Mouse (Mus musculus): ENCODE data around the gene Vsig10l.

Vsig10l gene

DNA sequence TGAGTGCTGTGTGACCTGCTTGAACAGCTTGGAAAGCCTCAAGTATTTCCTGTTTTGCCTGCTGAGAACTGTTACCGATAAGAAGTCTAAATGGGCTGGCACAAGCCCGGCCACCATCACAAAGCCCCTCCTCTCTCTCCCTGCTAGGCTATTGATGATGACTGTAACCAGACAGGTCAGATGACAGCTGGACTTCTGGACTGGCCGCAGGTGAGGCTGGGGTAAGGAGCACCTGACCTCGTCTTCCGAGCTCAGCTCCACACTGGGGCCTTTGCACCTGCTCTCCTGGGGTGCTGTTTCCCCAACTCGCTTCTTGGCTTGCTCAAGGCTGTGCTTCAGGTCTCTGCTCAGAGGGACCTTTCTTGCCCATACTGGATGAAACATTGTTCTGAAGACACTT is 8.6 kb upstream of the Vsig10l start:
- no peak for DNase-seq (ENCODE audit: low spot score)

DNA sequence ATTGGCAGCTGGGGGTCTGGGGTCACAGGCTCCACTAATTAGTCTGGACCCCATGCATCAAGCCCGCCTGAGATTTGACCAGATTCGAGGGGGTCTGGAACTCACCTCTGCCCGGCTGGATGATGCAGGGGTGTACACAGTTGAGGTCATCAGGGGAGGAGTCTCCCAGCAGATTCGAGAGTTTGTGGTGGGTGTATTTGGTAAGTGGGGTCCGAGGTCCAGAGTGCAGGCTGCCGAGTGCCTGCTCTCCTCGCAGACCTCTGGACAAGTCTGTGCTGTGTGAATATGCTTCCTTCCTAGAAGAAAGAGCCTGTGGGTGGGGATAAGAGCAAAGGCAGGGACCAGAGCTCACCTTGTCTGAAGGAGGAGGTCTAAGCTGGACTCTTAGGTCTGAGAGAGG is 1.0 kb downstream of the Vsig10l start:
- no peak for DNase-seq (ENCODE audit: low spot score)

DNA sequence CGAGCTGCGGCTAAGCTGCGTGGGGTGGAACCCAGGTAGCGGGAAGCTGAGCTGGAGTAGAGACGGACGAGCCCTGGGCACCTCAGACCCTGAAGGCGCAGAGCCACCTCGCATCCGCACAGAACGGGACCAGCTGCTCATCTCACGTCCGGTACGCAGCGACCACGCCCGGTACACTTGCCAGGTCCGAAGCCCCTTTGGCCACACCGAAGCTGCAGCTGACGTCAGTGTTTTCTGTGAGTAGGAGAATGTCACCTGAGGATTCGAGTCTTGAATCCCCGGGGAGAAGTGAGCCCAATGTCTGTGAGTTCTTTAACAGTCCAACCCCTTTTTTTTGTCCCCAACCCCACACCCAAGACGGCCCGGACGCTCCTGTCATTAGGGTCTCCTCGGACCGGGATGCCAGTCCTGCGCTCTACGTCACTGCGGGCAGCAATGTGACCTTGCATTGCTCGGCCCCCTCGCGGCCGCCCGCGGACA is 2.0 kb downstream of the Vsig10l start:
- DNase-seq (ENCODE audit: low spot score): no peak

DNA sequence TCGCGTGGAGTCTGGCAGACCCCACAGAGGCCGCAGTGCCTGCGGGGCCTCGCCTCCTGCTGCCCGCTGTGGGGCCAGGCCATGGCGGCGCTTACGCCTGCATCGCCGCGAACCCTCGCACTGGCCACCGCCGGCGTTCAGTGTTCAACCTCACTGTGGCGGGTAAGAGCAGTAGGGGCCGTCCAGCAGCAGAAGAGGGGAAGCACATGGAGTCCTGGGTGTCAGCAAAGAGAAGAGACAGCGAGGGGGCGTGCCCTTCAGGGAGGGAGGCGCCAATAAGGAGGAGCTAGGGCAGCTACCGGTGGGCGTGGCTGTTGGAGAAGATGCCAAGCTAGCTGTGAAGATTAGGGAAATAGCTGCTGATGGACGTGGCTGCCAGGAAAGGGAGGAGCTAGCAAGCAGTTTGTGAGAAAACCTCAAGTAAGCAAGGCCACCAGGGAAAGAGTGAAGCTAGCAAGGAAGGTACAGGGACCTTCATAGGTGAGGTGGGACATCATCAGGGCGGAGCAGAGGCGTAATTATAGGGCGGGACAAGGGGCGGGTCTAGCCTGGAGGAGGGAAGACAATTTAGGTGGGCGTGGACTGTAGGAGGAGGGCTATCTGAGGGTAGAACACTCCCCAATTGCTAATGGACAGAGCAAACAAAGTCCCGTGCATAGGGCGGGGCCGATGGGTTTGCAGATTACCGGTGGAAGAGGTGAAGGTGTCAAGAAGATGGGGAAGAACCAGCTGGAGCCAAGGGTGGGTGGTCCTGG is 2.6 kb downstream of the Vsig10l start:
- peak; percentile 70 for DNase-seq (ENCODE audit: low spot score)

DNA sequence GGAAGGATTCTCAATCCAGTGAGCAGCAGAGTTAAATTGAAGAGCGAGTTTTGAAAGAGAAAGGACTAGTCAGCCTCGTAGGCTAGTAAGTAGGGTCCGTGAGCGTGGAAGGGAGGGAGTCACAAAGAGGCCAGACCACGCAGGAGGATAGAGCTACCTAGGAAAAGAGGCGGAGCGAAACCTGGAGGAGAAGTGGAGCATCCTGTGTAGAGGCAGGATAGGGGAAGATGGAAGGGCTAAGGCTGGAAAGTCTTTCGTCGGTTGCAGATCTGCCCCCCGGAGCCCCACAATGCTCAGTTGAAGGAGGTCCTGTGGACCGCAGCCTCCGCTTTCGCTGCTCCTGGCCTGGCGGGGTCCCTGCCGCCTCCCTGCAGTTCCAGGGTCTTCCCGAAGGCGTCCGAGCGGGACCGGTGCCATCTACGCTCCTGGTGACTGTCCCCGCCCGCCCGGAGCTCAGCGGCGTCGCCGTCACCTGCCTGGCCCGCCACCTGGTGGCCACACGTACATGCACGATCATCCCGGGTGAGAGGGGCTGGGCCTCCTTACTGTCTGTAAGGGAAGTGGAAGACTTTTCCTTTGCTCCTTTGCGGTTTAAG is 3.2 kb downstream of the Vsig10l start:
- no peak for DNase-seq (ENCODE audit: low spot score)

DNA sequence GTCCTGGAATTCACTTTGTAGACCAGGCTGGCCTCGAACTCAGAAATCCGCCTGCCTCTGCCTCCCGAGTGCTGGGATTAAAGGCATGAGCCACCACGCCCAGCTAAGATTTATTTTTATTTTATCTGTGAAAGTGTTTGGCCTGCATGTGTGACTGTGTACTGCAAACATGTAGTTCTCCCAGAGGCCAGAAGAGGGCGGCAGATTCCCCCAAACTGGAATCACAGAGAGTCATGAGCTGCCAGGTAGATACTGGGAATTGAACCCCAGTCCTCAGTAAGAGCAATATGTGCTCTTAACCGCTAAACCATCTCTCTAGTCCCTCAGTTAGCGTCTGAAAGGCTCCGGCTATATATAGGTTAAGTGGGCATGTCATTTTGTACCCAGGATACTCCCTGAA is 7.4 kb downstream of the Vsig10l start:
- no peak for DNase-seq (ENCODE audit: low spot score)

DNA sequence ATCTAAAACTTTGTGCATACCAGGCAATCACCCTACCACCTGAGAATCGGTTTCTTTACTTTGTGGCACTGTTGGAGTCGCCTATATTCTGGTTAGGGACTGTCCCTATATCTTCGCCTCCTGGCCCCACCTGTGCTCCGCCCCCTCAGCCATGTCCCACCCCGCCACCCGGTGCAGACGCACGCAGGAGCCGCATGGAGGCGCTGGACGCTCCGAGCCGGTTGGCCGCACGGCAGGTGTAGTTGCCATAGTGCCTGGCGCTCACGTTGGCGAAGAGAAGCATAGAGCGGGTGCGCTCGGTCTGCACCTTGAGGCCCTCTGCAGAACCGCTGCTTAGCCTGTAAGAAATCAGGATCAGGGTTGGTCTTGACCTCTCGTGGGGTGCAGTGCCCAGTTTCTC is 12.8 kb downstream of the Vsig10l start:
- no peak for DNase-seq (ENCODE audit: low spot score)

DNA sequence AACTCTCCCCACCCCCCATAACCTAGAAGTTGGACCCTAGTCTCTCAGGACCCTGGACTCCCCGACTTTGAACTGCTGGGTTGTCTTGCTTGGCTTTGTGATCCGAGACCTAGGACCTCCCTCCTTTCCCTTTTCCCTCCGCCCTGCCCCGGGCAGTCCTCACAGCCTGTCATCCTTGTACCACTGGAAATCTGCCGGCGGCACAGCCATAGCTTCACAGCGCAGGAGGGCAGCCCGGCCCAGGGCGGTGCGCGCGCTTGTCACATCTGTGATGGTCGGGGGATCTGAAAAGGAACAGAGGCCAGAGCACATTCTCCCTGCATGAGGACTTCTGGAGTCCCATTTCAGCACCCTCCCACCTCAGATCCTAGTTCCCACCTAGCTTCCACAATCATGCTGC is 13.4 kb downstream of the Vsig10l start:
- DNase-seq (ENCODE audit: low spot score): no peak

DNA sequence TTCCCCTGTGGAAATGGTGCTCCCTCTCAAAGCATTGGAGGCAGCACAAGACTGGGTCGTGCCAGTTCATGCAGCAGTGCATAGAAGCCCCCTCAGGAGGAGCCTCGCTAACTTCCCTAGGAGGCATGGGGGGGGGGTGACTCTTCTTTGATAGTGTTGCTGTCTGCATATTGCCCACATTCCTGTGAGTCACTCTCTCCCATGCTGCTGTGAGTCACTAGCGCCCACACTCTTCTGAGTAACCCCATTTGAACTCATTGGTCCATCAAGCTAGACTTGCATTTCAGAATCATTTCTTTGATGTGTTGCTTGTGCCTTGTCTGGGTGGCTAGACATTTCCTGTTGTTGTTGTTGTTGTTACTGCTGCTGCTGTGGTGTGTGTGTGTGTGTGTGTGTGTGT is 18.2 kb downstream of the Vsig10l start:
- DNase-seq (ENCODE audit: low spot score): no peak

DNA sequence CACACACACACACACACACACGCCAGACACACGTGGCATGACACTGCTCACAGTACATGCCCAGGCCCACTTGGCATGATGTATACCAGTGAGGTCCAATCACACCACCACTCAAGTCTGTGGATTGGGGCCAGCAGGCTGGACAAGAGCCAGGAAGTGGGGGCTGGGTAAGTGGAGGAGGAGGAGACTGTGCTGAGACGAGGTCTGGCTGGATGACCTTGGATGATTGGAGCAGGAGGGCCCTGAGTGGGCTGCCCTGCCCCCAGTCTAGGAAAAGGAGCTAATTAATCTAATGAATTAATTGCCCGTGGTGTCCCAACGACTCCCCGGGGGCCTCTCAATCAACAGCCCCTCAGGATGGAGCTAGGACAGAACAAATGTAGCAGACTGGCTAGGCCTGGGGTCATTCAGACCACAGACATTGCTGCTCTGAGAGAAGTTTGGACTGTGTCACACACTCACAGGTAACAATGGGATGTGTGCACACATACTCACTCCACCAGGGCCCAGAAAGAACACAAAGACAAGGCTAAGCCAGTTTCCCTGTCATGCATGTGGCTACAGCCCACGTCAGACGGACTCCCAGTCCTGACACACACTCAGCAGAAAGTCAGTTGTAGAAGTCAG is 19.3 kb downstream of the Vsig10l start:
- DNase-seq (ENCODE audit: low spot score): no peak

DNA sequence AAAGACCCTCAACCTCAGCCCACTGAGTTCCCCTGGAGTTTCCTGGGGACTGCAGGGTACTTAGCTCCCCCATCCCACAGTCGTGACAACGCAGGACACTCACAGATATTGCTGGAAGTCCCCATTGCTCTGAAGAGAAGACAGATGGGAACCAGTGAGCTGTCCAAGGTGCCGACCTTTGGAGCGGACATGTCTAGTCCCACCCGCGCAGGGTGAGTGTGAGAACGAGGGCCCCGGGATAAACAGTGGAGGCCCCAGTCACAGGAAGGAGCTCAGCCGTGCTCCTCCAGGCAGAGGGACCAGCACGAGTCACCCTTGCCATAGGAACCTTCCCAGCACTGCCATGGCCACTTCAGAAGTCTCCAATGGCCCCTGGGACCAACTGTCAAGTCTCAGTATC is 20.3 kb downstream of the Vsig10l start:
- no peak for DNase-seq (ENCODE audit: low spot score)

DNA sequence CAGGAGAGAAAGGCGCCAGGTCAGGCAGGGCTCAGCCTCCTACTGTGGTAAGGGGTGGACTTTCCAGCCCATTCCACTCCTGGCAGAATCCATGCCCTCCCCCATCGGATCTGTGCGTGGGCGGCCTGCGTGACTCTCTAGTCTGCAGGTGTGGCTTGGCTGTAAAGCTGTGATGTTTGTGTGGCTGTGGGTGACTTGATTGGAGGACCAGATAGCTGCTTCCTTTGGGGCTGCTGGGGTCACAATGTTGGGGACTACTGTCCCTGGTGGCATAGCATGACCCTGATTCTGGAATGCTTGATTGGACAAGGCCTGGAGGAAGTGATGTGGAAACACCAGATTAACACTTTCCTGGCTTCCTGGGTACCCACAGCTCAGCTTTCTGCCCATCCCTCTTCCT is 25.7 kb downstream of the Vsig10l start:
- DNase-seq (ENCODE audit: low spot score): no peak

DNA sequence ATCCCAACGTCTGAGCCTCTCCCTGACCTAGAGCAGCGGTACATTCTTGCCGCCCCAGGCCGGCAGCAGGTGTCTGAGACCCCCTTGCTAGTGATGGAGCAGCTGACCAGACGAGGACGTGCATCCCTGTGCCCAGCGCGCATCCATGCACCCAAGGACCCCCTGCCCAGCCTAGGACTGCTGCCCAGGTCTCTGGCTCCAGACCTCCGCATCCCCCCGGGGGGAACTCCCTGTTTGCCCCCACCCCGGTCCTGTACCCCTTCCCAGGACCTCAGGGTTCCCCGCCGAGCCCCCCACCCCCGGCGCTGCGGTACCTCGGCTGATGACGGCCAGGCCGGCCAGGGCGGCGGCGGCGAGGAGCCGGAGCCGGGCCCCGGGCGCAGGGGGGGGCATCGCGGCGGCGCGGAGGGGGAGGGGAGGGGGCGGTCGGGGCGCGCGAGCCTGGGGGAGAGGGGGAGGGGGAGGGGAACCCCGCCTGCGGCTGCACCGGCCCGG is 26.7 kb downstream of the Vsig10l start, which contains the start of gene Iglon5:
Gene Iglon5 (minus strand): TSS at position 445 of the 495 bp plus-strand sequence.
- no peak for DNase-seq (ENCODE audit: low spot score)

DNA sequence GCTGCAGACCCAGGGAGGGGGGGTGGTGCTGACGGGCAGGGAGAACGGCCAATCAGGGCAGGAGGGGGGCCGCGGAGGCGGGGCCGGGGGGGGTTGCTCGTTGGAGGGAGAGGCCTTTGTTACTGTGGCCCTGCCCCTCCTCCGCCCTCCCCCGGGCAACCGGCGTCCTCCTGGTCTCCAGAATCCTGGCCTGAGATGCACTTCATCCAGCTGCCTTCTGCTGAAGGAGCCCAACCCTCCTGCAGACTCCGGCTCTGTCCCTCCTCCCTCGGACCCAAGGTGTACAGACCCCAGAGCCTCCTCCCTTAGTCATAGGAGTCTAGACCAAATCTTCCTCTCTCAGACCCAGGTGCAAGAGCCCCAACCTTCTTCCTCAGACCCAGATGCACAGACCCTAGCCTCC is 27.2 kb downstream of the Vsig10l start:
- DNase-seq (ENCODE audit: low spot score): no peak

DNA sequence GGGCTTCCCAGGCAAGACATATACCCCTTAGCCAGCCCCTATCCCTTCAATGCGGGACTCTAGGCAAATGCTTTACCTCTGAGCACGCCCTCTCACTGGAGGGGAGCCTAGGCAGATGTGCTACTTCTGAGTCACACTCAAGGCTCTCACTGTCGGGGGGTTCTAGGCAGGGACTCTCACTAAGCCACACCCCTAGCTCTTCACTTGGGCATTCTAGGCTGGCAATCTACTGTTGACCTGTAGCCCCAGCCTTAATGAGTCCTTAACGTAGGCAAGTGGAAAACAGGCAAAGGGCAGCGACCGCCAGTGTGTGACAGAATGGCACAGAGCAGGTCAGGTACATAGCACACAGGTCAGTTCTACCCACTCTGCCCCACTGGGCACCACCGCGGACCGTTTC is 27.9 kb downstream of the Vsig10l start:
- DNase-seq (ENCODE audit: low spot score): no peak

DNA sequence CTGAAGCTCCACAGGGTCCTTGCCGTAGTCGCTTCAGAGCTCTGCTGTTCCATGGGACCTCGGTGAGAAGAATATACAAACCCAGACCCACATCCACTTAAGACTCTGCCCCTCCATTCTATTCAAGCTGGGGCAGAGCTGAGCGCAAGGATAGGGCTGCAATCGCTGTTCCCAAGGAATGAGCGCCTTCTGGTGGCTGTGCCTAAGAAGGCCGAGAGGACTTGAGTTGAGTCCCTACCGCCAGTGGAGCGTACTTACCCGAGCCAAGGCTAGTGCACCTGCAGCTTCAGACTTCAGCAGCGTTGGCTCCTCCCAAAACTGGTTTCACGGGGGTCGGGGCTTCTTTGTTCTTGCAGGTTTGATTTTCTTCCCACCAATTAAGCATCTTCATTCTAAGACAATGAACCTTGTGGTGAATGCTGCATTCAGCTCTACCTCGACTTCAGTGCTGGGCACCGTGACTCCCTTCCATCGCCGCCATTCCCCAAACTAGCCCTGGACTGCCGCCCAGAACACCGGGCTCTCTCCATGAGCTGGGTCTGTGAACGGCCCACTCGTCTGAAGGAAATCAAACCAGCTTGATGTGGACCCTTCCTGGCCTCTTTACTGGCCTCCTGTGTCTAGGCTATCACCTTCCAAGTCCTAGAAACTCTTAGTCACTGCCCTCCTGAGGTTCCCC is 32.5 kb downstream of the Vsig10l start:
- no peak for DNase-seq (ENCODE audit: low spot score)

DNA sequence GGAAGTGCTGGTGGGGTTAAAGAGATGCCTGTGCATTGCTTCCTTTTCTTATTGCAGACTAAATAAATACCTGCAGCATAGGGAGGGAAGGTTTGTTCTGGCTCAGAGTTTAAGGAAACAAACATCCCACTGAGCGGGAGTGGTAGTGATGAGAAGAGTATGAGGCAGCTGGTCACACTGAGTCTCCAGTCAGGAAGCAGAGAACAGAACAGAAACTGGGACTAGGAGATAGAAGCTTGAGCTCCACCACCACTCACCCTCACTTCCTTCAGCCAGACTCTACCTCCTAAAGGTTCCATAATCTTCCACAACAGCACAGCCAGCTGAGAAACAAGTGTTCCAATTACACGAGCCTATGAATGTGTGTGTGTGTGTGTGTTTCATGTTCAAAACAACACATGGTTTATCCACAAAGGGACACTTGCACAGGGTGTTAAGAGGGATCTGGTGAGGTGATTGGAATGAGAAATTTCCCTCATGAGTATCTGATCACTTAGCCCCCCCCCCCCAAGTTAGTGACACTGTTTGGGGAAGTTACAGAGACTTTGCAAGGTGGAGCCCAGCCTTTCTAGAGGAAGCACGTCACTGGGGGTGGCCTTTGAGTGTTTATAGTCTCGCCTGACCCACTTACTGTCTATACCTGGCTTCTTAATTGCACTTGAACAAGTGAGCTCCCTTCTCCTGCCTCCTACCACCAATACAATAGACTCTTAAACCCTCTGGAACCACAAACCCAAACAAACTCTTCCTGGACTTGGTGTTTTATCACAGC is 48.9 kb downstream of the Vsig10l start:
- DNase-seq (ENCODE audit: low spot score): no peak

DNA sequence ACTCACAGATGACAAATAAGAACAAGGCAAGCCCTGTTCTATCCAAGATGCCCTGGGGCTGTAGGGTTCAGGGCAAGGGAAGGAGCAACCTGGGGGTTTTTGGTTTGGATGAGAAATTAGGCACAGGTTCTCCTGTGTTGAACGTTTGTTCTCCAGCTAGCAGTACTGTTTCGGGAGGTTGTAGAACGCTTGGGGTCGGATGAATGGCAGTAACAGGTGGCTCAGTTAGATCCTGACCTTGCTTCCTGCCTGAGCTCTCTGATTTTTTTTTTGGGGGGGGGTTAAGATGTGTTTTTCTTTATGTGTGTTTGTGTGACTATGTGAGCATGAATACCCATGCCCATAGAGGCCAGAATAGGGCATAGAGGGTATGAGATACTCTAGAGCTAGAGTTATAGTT is 49.6 kb downstream of the Vsig10l start:
- DNase-seq (ENCODE audit: low spot score): no peak

DNA sequence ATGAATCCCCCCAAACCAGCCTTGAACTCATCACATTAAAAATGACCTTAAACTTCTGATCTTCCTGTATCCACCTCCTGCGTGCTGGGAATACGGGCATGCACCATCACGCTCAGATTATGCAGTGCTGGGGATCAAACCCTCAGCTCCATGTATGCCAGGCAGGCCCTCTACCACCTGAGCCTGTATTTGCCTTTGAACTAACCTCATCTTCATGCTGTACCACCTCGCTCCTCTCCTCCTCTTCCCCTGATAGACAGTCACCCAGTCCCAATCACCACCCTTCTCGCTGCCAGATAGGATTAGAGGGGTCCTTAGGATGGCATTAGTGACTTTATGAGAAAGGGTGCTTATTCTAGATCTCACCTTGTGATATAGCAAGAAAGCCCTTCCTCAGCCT is 52.1 kb downstream of the Vsig10l start:
- no peak for DNase-seq (ENCODE audit: low spot score)

DNA sequence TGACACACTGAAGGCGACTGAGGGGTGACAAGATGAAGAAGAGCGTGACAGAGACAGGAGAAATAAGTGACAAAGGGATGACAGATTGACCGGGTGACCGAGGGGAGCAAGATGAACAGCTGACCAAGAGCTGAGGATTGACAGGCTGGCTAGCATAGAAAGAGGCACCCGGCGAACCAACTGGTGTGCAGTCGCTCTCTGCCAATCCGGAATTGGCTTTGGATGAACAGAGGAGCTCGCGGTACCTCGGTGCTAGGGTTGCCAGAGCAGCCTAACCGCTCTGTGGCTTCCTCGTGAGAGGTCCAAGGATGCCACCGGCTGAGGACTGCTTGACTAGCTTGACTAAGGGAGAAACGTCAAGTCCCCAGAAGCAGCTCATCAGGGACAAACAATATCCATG is 55.4 kb downstream of the Vsig10l start:
- DNase-seq (ENCODE audit: low spot score): no peak

All from left cerebral cortex, adult 11 months (tissue).